Mouse (Mus musculus): ENCODE data around the gene Nol8. TPM values are rescaled to one million over a fixed set of nuclear protein-coding genes. Genes with fewer than 3 reads are reported as not detected.

Nol8 gene
- polyA plus RNA-seq, 1 experiment from 2014 or later, result 17.1 TPM

- 56% methylated on average over 2 of the region's 2 CpGs for WGBS
- H3K36me3 ChIP-seq, result no peaks in the 10 kb centered on the region
- peak; percentile 56 for ATAC-seq
- H3K27me3 ChIP-seq (replicated peaks), result no peaks in the 10 kb centered on the region
- peak overlapping the region; percentile 6; the same call in 1 of the 2 replicates for H3K27ac ChIP-seq
- H3K4me2 ChIP-seq (replicated peaks), result no peak overlapping the region
- H3K4me1 ChIP-seq (replicated peaks), result no peaks in the 10 kb centered on the region
- H3K9ac ChIP-seq, result no peak overlapping the region
- no peaks in the 10 kb centered on the region for H3K9me3 ChIP-seq
- H3K4me3 ChIP-seq (replicated peaks), result no peak overlapping the region
Observed at GRCm38 (mm10) chr13:49644731-49645529, 7.9 kb upstream of the Nol8 start.

DNA sequence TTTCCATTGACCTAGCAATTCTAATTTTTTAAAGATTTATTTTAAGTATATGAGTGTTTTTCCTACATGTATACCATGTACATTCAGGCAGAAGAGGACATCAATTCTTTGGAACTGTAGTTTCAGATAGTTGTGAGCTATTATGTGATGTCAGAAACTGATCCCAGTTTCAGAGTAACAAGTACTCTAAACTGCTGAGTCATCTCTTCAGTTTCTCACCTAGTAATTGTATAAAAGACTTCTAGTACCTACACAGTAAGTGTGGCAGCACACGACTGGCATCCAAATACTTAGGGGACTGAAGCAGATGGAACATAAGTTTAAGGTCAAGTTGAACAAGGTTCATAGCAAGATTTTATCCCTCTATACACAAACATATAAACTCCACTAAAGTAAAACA is 6.9 kb upstream of the Nol8 start:
- Histone ChIP-seq H3K9ac (no peak overlapping the region), H3K27ac (no peak overlapping the region), H3K36me3 (no peaks in the 10 kb centered on the region), H3K9me3 (no peaks in the 10 kb centered on the region), H3K4me3 (replicated peaks) (no peak overlapping the region), H3K4me2 (replicated peaks) (no peak overlapping the region), H3K4me1 (replicated peaks) (no peaks in the 10 kb centered on the region), H3K27me3 (replicated peaks) (no peaks in the 10 kb centered on the region)
- 84% methylated on average over 1 of the region's 1 CpGs for WGBS
- no peak for ATAC-seq

- Histone ChIP-seq H3K9ac (no peak overlapping the region), H3K36me3 (no peaks in the 10 kb centered on the region), H3K4me3 (replicated peaks) (no peak overlapping the region), H3K27me3 (replicated peaks) (no peaks in the 10 kb centered on the region), H3K4me1 (replicated peaks) (0 out of 2 replicates have a peak, but pooled peaks cover 2% of the 10 kb centered on the region), H3K9me3 (no peaks in the 10 kb centered on the region), H3K4me2 (replicated peaks) (peak overlapping the region; percentile 7; the same call in 1 of the 2 replicates), H3K27ac (no peak overlapping the region)
- ATAC-seq, result no peak
- WGBS, result 28% methylated on average over 2 of the region's 2 CpGs
Observed at GRCm38 (mm10) chr13:49651136-49651535, 1.7 kb upstream of the Nol8 start.

DNA sequence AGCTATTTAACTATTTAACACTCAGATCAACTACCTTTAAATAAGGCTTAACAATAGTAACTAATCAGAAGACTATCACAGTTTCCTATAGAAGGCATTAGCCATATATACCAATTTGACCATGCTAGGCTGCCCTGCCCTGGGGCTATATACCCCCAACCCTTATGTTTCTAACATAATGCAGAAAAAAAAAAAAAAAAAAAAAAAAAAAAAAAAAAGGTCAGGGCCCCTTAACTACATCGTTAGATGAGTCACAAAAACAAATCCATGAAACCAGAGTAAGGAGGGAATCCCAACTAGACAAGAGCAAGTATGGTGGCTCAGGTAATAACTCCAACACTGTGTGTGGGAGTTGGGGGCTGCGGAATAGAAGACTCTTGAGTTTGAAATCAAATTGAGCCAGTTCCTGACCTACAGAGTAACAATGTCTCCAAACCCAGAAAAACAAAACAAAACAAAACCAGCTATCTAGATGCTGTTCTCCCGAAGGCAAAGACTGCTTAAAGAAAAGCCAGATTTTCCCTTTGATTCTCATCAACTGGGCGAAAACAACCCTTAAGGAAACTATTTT is 1.0 kb upstream of the Nol8 start:
- Histone ChIP-seq H3K4me2 (replicated peaks) (peak overlapping the region; percentile 64), H3K9me3 (no peaks in the 10 kb centered on the region), H3K36me3 (no peaks in the 10 kb centered on the region), H3K4me1 (replicated peaks) (0 out of 2 replicates have a peak, but pooled peaks cover 2% of the 10 kb centered on the region), H3K9ac (peak overlapping the region; percentile 70), H3K4me3 (replicated peaks) (peak overlapping the region; percentile 81), H3K27me3 (replicated peaks) (no peaks in the 10 kb centered on the region), H3K27ac (no peak overlapping the region)
- ATAC-seq, result no peak
- WGBS, result 1% methylated on average over 4 of the region's 4 CpGs

DNA sequence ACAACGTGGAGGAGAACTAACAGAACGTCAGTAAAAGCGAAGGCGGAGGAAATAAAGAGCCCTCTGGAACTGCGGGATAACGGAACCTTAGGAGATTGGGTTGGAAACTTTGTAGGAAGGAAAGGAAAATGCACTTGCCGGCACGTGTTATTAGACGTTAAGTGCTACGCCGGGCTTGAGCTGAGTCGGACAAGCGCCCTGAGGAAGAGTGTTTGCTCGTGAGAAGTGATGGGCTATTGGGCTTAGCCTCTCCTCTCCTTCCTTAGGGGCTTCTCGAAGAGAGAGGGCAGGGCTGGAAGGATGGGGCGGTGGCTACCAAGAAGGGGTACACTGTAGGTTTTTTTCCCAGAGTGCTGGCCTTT is 283 bp downstream of the Nol8 start:
- peak; percentile 82 for ATAC-seq
- H3K4me1 ChIP-seq (replicated peaks), result 0 out of 2 replicates have a peak, but pooled peaks cover 2% of the 10 kb centered on the region
- H3K9me3 ChIP-seq, result no peaks in the 10 kb centered on the region
- H3K9ac ChIP-seq, result peak overlapping the region; percentile 62
- H3K36me3 ChIP-seq, result no peaks in the 10 kb centered on the region
- no peak overlapping the region for H3K27ac ChIP-seq
- H3K4me2 ChIP-seq (replicated peaks), result peak overlapping the region; percentile 74
- H3K4me3 ChIP-seq (replicated peaks), result peak overlapping the region; percentile 81
- no peaks in the 10 kb centered on the region for H3K27me3 ChIP-seq (replicated peaks)
- 0% methylated on average over 16 of the region's 16 CpGs for WGBS

DNA sequence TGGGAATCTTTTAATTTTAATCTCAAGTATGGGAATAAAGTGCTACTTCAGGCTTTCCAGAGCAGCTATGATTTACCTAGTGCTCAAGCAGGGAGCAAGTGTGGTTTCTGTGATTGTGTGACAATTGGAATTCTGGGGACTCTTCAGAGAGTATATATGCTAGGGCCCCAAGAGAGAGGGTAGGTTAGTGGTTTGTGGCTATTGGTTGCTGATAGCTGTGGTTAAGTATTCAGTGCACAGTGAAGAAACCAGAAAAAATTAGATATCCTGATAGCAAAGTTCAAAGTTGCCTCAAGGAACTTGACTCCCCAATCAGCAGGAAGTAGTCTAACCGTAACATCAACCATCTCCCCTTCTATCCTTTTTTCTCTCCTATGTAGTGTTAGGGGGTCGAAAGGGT is 24.9 kb downstream of the Nol8 start:
- no peaks in the 10 kb centered on the region for H3K36me3 ChIP-seq
- WGBS, result 92% methylated on average over 2 of the region's 2 CpGs
- H3K27me3 ChIP-seq (replicated peaks), result no peaks in the 10 kb centered on the region
- H3K27ac ChIP-seq, result no peak overlapping the region
- no peak overlapping the region for H3K4me2 ChIP-seq (replicated peaks)
- no peaks in the 10 kb centered on the region for H3K9me3 ChIP-seq
- H3K9ac ChIP-seq, result no peak overlapping the region
- no peak for ATAC-seq
- H3K4me3 ChIP-seq (replicated peaks), result no peak overlapping the region
- no peaks in the 10 kb centered on the region for H3K4me1 ChIP-seq (replicated peaks)

- H3K9me3 ChIP-seq, result no peaks in the 10 kb centered on the region
- no peaks in the 10 kb centered on the region for H3K27me3 ChIP-seq (replicated peaks)
- peak within 1 kb of the TSS; percentile 80 for H3K9ac ChIP-seq
- WGBS, result 4% methylated on average over 26 of the region's 26 CpGs
- peaks cover 7% of the 10 kb centered on the region; the same call in 1 of the 2 replicates for H3K4me1 ChIP-seq (replicated peaks)
- peak within 1 kb of the TSS; percentile 81 for H3K4me3 ChIP-seq (replicated peaks)
- no peaks in the 10 kb centered on the region for H3K36me3 ChIP-seq
- peak within 1 kb of the TSS; percentile 79 for H3K27ac ChIP-seq
- ATAC-seq, result peak; percentile 100
- H3K4me2 ChIP-seq (replicated peaks), result peak within 1 kb of the TSS; percentile 69
Observed at GRCm38 (mm10) chr13:49681351-49682232, 28.7 kb downstream of the Nol8 start, which contains the start of gene Iars. Gene Iars (plus strand): TSS chr13:49682100.

- H3K9me3 ChIP-seq, result no peaks in the 10 kb centered on the region
- no peaks in the 10 kb centered on the region for H3K27me3 ChIP-seq (replicated peaks)
- under 1% methylated on average over 20 of the region's 20 CpGs for WGBS
- peak; percentile 54 for ATAC-seq
- H3K4me3 ChIP-seq (replicated peaks), result peak overlapping the region; percentile 81
- peak overlapping the region; percentile 79 for H3K27ac ChIP-seq
- H3K4me1 ChIP-seq (replicated peaks), result peaks cover 7% of the 10 kb centered on the region; the same call in 1 of the 2 replicates
- H3K36me3 ChIP-seq, result no peaks in the 10 kb centered on the region
- H3K9ac ChIP-seq, result peak overlapping the region; percentile 80
- H3K4me2 ChIP-seq (replicated peaks), result peak overlapping the region; percentile 69
Observed at GRCm38 (mm10) chr13:49682233-49682846, 29.5 kb downstream of the Nol8 start.

DNA sequence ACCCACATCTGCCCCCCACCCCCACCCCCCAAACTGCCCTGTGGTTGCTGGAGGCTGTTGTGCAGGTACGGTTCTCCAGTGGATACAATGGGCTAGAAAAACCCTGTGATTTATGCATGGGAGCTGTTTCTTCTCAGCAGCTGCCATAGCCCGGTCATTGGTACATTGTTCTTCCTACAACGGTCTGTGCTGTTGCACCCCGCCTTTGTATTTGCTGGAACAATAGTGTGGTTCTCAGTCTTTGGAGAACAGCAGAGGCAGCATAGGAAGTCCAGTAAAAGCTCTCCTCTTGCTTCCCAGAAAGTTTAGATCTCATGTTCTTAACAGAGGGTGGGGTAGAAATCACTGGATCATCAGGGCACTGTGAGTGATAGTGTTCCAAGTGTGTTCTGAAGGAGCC is 31.4 kb downstream of the Nol8 start:
- Histone ChIP-seq H3K4me3 (replicated peaks) (no peak overlapping the region), H3K27me3 (replicated peaks) (no peaks in the 10 kb centered on the region), H3K4me1 (replicated peaks) (peaks cover 7% of the 10 kb centered on the region; the same call in 1 of the 2 replicates), H3K9me3 (no peaks in the 10 kb centered on the region), H3K9ac (no peak overlapping the region), H3K27ac (no peak overlapping the region), H3K4me2 (replicated peaks) (no peak overlapping the region), H3K36me3 (0 out of 2 replicates have a peak, but pooled peaks cover 10% of the 10 kb centered on the region)
- ATAC-seq, result no peak
- 79% methylated on average over 4 of the region's 4 CpGs for WGBS

- WGBS, result 95% methylated on average over 5 of the region's 5 CpGs
- Histone ChIP-seq H3K36me3 (peaks cover 34% of the 10 kb centered on the region), H3K27me3 (replicated peaks) (no peaks in the 10 kb centered on the region), H3K4me3 (replicated peaks) (no peak overlapping the region), H3K27ac (no peak overlapping the region), H3K4me2 (replicated peaks) (no peak overlapping the region), H3K9me3 (no peaks in the 10 kb centered on the region), H3K9ac (no peak overlapping the region), H3K4me1 (replicated peaks) (no peaks in the 10 kb centered on the region)
- ATAC-seq, result no peak
Observed at GRCm38 (mm10) chr13:49691056-49691455, 38.2 kb downstream of the Nol8 start.

GRCm38 (mm10) chr13:49703216-49703779 is 50.4 kb downstream of the Nol8 start:
- H3K4me3 ChIP-seq (replicated peaks), result no peak overlapping the region
- H3K4me1 ChIP-seq (replicated peaks), result no peaks in the 10 kb centered on the region
- H3K27me3 ChIP-seq (replicated peaks), result no peaks in the 10 kb centered on the region
- no peak overlapping the region for H3K4me2 ChIP-seq (replicated peaks)
- no peak overlapping the region for H3K9ac ChIP-seq
- ATAC-seq, result no peak
- peaks cover 52% of the 10 kb centered on the region for H3K36me3 ChIP-seq
- H3K9me3 ChIP-seq, result no peaks in the 10 kb centered on the region
- WGBS, result 90% methylated on average over 11 of the region's 11 CpGs
- H3K27ac ChIP-seq, result no peak overlapping the region
